Mouse (Mus musculus) layer of hippocampus, adult 9-10 months (tissue): ENCODE measurements around the gene Onecut1.

Experiments
- DNase-seq: peaks from one replicate; pipeline ENCODE4 v3.0.0; 2022; ENCODE audit warnings: low spot score

The Onecut1 gene

GRCm38 (mm10) chr9:74911919-74912318 is 50.2 kb downstream of the Onecut1 start:
- no peak for DNase-seq

- DNase-seq, result no peak
Measured at GRCm38 (mm10) chr9:74912619-74913376, 51.1 kb downstream of the Onecut1 start.

DNA sequence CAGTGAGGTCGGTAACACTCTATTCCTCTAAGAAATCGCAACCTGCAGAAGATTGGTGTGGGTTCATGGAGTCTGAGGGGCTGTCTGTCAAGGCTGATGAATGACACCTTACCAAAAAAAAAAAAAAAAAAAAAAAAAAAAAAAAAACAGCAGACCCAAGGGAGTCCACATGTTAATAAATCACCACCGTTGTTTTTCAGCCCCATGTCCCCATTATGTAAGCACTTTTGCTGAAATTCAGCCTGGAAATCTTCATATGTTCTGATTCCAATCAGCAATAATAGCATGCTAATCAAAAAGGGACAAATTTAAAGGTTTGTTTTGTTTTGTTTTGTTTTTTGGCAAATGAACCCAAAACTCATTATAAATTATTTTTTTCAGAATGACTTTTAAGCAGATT is 53.9 kb downstream of the Onecut1 start:
- DNase-seq, result no peak

DNA sequence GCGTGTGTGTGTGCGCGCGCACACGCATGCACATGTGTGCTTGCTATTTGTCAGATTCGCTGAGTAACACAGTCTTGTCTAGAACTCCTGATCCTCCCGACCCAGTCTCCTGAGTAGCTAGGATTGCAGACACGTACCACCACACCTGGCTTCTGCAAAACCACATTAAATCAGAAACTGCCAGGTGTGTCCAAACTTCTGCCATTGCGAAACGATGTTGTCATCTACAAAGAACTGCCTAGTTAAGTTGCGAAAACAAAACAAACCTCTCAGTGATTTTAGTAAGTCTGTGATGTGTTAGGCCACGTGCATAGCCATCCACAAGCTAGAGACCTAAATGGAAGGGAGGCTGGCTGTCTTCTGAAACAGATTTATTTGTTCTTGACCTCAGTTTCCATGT is 58.7 kb downstream of the Onecut1 start:
- no peak for DNase-seq

DNA sequence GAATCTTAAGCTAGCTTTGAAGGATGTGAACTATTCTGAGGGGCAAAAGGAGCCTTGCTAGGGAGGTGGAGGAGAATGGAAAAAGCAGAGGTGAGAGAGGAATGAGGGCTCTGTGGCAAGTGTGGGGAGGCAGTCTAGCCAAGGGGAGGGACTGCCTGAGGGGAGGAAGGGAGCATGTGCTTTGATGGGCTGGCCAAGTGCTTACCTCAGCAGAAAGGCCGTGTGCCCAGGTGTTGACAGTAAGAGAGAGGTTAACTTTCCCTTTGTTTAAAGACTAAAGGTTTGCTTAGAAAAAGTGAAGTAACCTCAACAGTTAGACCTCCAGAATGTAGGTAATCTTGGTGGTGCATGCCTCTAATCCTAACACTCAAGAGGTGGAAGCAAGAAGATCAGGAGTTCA is 59.7 kb downstream of the Onecut1 start:
- no peak for DNase-seq

DNA sequence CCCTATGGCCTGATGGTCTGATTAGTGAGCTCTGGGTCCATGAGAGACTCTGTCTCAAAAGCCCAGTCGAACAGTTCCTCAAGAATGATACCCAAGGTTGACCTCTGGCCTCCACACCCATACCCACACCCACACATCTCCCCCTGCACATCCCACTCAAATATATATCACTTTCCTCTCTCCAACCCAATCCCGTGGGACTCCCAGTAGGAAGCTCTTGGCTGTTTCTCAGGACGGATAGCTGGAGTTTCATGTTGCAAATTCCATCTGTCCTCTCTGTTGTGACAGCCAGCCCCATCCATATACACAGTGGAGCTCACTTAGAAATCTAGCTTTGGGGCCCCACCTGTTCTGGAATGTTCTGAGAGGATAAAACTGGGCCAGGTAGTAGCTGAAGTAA is 61.2 kb downstream of the Onecut1 start:
- no peak for DNase-seq

DNA sequence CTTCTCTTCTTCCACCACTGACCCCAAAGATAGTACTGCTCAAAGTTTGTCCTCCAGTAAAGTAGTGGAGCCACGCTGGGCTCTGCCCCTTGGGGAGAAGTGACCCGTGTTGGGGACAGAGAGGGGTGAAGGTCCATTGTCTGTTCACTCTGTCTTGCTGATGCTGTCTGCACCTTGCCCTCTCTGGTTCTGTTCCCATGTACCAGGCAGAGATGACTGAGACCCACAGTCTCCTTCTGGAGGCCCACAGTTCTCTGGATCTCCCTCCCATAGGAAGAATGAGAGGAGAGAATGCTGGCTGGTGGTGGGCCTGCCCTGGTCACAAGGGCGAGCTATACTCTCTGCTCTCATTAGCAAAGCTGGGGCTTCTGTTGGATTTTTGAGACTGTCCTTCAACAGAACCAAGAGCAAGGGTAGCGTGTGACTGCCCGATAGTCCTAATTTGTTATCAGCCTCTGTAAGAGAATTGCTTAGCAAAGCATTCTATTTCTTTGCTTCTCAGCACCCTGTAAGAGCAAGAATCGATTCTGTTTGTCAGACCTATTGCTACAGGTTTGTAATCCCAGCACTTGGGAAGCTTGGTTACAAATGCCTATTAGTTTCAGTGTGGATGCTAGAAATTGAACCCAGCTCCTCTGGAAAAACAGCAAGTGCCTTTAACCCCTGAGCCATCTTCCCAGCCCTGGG is 61.7 kb downstream of the Onecut1 start:
- DNase-seq, result no peak

DNA sequence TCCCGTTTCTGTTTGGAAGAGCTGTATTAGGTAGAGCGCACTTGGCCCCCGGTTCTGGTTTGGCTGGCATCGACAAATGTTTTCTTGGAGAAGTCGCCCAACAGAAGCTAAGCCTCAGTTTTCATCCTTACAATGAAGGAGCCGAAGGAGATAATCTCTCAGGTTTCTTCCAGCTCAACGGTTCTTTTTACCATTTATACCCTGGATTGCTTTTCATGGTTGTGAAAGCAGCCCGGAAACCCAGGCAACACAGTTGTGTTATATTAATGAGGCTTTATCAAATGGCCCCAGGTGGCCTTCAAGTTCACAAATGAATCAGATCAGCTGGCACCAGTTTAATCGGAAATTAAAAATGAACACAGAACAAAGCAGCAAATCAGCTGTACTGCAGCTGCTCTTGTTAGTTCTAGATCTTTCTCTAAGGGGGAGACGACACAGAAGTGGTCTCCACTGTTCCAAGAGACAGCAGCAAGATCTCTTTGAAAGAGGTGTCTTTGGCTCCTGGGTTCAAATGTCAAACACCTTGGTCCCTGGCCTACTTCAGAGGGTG is 63.6 kb downstream of the Onecut1 start:
- no peak for DNase-seq

DNA sequence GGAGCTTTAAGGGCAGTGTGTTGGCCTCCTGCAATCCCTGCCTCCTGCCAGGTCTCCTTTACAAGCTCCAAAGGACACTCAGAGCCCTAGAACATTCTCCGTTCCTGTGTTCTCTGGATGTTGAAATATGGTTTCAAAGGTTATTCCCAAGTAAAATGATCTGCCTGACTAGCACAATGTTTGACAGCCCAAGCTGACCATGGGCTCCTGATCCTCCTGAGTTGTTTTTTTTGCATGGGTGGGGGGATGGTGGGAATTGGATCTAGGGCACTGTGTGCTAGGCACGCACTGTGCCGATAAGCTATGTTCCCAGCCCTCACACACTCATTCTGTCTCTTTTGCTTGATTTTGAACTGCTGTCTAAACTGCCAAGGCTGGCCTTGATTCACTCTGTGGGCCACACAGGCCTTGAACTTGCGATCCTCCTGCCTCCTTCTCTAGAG is 68.3 kb downstream of the Onecut1 start:
- DNase-seq, result no peak

DNA sequence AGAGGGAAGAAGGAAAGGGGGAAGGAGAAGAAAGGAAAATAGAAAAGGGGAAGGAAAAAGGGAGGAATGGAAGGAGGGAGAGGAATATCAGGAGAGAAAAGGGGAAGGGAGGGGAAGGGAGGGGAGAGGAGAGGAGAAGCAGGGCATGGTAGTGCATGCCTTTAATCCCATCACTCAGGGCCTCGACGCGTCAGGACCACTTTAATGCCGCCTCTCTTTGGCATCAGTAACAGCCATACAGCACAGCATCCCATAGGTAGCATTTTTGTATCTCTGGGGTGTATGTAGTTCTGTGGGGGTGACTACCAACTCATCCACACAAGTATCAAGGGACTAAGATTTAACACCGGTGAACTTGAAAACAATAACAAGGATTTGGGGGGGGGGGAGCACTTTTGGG is 68.9 kb downstream of the Onecut1 start:
- DNase-seq, result no peak

DNA sequence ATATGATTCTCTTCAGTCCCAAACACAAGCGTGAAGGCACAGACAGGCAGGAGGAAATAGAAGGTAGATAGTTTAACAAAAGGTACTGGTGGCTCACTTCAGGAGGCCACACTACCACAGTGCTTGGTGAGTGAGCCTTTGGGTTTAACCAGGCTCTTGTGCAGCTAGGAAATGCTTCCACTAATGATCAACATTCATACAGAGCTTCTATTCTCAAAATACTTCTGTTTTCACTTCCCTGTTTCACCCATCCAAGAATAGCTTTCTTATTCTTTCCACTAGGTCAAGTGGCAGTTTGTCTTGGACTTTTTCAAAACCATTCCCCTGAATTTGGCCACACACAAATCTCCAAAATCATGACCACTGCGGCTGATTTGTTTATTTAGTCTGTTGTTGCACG is 73.6 kb downstream of the Onecut1 start:
- no peak for DNase-seq

- DNase-seq, result no peak
Measured at GRCm38 (mm10) chr9:74937761-74938160, 76.0 kb downstream of the Onecut1 start.

GRCm38 (mm10) chr9:74938670-74939534 is 77.2 kb downstream of the Onecut1 start:
- no peak for DNase-seq
